Mouse (Mus musculus): ENCODE measurements around the gene Tmem91. TPM values are rescaled to one million over a fixed set of nuclear protein-coding genes. Genes with fewer than 3 reads are reported as not detected.

Tmem91 gene
- 2.6 and 2.9 TPM in 2 replicates for polyA plus RNA-seq (2015; fragmentation: Nextera tagmentation; extraction: Ambion mirVana)

GRCm38 (mm10) chr7:25674719-25675300 is at the start of gene Tmem91:
Gene Tmem91 (minus strand): TSS chr7:25675166.

GRCm38 (mm10) chr7:25718788-25719417 is 43.9 kb upstream of the Tmem91 start, which contains the start of gene Ccdc97:
Gene Ccdc97 (minus strand): TSS chr7:25719088.

GRCm38 (mm10) chr7:25686680-25687531 is 11.9 kb upstream of the Tmem91 start, which contains the start of gene Tgfb1:
Gene Tgfb1 (plus strand): TSS chr7:25687002.

GRCm38 (mm10) chr7:25680514-25681258 is 5.7 kb upstream of the Tmem91 start, which contains the start of gene B9d2:
Gene B9d2 (plus strand): TSS chr7:25680780.

GRCm38 (mm10) chr7:25658657-25659472 is 16.1 kb downstream of the Tmem91 start, which contains the start of the genes Bckdha and Exosc5:
Gene Bckdha (minus strand): TSS chr7:25658981.
Gene Exosc5 (plus strand): TSS chr7:25659164.

GRCm38 (mm10) chr7:25626509-25627430 is 48.2 kb downstream of the Tmem91 start, which contains the start of gene B3gnt8:
Gene B3gnt8 (plus strand): TSS chr7:25626654.

Other genes with a start within 250 kb of the Tmem91 start
- gene Ceacam1, start 197.6 kb downstream of the Tmem91 start, polyA plus RNA-seq (2015; fragmentation: Nextera tagmentation; extraction: Ambion mirVana) = 6.6 and 10.4 TPM in 2 replicates
- not detected in 2 replicates for gene Ceacam2, start 135.3 kb downstream of the Tmem91 start, polyA plus RNA-seq (2015; fragmentation: Nextera tagmentation; extraction: Ambion mirVana)
- gene Erich4, start 59.3 kb downstream of the Tmem91 start, polyA plus RNA-seq (2015; fragmentation: Nextera tagmentation; extraction: Ambion mirVana) = not detected in 2 replicates
- 13.1 and 16.7 TPM in 2 replicates for gene Dmac2, start 55.8 kb downstream of the Tmem91 start, polyA plus RNA-seq (2015; fragmentation: Nextera tagmentation; extraction: Ambion mirVana)
- 6.6 and 10.9 TPM in 2 replicates for gene B3gnt8, start 48.5 kb downstream of the Tmem91 start, polyA plus RNA-seq (2015; fragmentation: Nextera tagmentation; extraction: Ambion mirVana)
- 28.4 and 36.6 TPM in 2 replicates for gene Bckdha, start 16.2 kb downstream of the Tmem91 start, polyA plus RNA-seq (2015; fragmentation: Nextera tagmentation; extraction: Ambion mirVana)
- gene Exosc5, start 16.0 kb downstream of the Tmem91 start, polyA plus RNA-seq (2015; fragmentation: Nextera tagmentation; extraction: Ambion mirVana) = 97.0 and 103 TPM in 2 replicates
- 38.0 and 44.5 TPM in 2 replicates for gene B9d2, start 5.6 kb upstream of the Tmem91 start, polyA plus RNA-seq (2015; fragmentation: Nextera tagmentation; extraction: Ambion mirVana)
- 14.9 and 17.7 TPM in 2 replicates for gene Tgfb1, start 11.8 kb upstream of the Tmem91 start, polyA plus RNA-seq (2015; fragmentation: Nextera tagmentation; extraction: Ambion mirVana)
- 10.8 and 11.4 TPM in 2 replicates for gene Ccdc97, start 43.9 kb upstream of the Tmem91 start, polyA plus RNA-seq (2015; fragmentation: Nextera tagmentation; extraction: Ambion mirVana)
- gene Hnrnpul1, start 79.6 kb upstream of the Tmem91 start, polyA plus RNA-seq (2015; fragmentation: Nextera tagmentation; extraction: Ambion mirVana) = 48.8 and 50.2 TPM in 2 replicates
- 53.3 and 71.1 TPM in 2 replicates for gene Axl, start 113.5 kb upstream of the Tmem91 start, polyA plus RNA-seq (2015; fragmentation: Nextera tagmentation; extraction: Ambion mirVana)
- gene Cyp2s1, start 141.7 kb upstream of the Tmem91 start, polyA plus RNA-seq (2015; fragmentation: Nextera tagmentation; extraction: Ambion mirVana) = 17.3 and 31.2 TPM in 2 replicates
- not detected in 2 replicates for gene Cyp2b10, start 222.5 kb upstream of the Tmem91 start, polyA plus RNA-seq (2015; fragmentation: Nextera tagmentation; extraction: Ambion mirVana)